Mouse (Mus musculus) neutrophil, adult 5-6 weeks (primary cell): ENCODE measurements around the gene Prl. TPM values are rescaled to one million over a fixed set of nuclear protein-coding genes. Genes with fewer than 3 reads are reported as not detected.
"Not testable (repeated sequence)": the region's sequence is repeated elsewhere in the genome, so short reads cannot be mapped to it uniquely, and the experiment has no call there.

ENCODE experiments used
- ATAC-seq: fragments of 151-379, 151-347 bp; 2 replicates; pipeline ENCODE4 v1.8.0; 2017; ENCODE audit warnings: mild to moderate bottlenecking, moderate TSS enrichment; ENCODE audit not compliant: insufficient number of reproducible peaks, poor library complexity, low FRiP score, severe bottlenecking; ENCODE audit errors: extremely low read depth
- total RNA-seq: library from RNA; stranded (forward); fragments of 200-1000 nt; gene quantifications from 2 replicates; pipeline ENCODE4 v1.2.3, GENCODE M21; 2017

The Prl gene
- total RNA-seq: not detected in 2 replicates

DNA sequence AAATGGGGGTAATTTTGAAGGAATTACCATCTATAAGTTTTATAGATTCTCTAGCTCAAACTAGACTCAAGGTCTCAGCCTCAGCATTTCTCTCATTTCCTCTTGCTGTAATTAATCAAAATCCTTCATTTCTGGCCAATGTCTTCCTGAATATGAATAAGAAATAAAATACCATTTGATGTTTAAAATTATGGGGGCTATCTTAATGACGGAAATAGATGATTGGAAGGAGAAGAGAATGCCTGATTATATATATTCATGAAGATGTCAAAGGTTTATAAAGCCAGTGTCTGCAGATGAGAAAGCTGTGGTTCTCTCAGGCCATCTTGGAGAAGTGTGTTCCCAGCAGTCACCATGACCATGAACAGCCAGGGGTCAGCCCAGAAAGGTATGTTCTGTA is at the start of gene Prl:
Prl (plus strand) TSS at position 301 of the 400 bp plus-strand sequence.
- ATAC-seq: no peak

GRCm38 (mm10) chr13:27026614-27027013 is 30.8 kb upstream of the Prl start:
- no peak for ATAC-seq

DNA sequence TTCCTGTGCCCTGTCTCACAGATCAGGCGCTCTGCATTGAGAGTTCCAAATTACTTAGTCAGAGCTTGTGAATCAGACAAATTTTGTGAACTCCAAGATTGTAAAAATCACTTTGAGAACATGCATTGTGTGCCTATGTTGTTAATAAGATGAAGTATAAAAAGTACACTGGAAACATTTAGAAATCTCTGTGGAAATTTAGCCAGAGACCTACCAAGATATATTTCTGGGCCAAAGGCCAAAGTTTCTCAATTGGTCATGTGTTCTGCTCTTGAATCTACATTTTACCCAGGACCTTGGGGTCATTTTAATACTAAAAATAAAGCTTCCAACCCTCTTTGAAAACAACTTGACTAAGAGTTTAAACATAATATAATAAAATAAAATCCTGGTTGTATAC is 30.0 kb upstream of the Prl start:
- ATAC-seq: no peak

DNA sequence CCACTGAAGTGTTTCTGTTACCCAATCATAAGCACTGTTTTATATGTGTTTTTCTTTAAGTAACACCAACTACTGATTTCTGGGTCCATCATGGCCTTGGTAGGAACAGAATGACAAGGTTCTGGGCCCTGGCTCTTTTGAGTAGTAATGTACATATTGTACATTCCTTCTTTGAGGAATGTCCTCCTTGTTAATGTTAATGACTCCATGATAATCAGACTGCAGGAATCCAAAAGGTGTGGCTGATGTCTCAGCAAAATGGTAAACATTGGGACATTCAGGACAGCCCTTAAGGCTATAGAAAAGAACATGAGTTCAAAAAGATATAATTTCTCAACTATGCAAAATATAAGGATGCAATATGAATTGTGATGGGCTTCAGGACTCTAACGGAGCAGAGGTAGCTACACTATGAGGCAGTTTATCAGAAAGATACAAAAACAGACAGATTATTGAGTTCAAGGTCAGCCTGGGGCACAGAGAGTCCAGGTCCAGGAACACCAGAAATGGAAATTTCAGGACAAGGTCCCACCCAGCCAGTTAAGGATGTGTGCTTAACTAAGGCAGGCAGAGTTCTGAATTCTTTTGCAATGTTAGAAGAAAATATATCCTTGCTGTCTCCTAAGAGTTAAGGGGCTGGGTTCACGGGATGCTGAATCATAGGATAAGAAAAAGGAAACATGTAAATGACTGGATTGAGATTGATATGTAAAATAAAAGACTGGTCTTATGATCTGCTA is 28.7 kb upstream of the Prl start:
- no peak for ATAC-seq

DNA sequence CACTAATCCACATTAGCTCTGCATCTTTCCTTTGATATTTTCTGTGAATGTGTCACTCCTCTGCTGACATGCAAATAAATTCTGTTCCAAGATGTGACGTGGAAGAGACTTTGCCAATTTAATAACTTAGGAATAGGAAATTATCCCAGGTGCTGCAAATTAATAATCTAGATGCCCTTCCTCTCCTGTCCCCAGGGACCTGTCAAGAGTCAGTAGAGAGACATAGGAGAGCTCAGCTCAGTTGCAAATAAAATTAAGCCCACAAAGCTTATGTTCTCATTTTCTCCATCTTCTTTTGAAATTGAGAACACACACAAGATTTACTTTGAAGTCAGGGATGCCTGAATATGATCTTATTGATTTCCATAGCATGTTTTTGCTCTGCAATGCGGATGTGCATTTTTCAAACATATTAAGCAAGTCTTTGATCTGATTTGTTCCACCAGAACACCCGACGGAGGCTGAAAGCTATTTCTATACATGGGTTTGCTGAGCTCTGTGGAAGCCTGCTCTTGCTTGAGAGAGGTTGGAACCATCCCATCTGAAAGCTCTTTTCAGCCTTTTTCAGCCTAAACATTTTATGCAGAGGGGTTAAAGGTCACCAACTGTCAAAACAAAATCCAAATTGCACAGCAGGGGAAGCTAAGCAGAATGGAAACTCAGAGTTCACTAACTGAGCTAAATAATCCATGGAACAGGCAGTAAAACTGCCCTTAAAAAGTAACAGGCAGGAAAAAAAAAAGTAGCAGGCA is 26.1 kb upstream of the Prl start:
- no peak for ATAC-seq

GRCm38 (mm10) chr13:27031853-27032240 is 25.5 kb upstream of the Prl start:
- ATAC-seq: no peak

GRCm38 (mm10) chr13:27032998-27033397 is 24.4 kb upstream of the Prl start:
- ATAC-seq: no peak

DNA sequence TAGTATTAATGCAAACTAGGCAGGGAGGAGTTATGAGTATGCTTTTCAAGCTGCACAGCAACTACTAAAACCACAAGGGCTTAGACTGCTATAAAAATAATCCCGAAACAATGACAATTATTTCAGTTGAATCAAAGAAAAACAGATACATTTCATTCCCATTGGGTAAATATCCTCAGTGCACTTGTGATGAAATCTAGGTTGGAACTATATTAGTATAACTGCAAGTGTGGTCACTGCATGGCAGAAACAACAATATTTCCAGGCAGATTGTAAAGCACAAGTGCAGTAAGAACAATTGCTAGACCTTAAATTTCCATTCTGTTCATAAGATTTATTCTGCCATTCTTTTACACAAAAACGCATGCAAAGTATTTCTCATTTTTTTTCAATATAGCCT is 15.2 kb upstream of the Prl start:
- no peak for ATAC-seq

DNA sequence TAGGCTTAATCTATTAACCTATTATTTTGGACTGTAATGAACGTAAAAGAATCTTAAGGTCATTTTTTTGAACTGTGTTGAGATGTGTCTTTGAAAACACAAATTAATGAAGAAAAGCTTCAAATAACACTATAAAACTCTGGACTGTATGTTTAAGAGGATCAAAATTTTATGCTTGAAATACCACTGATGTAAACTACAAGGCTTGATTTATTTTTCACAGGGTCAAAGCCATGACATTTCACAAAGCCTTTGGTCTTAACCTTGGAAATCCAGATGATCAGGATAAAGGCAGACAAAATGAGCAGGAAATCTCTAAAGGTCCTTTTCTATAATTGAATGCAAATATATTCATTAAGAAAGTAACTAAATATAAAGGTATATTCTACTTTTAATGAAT is 14.0 kb upstream of the Prl start:
- ATAC-seq: no peak

DNA sequence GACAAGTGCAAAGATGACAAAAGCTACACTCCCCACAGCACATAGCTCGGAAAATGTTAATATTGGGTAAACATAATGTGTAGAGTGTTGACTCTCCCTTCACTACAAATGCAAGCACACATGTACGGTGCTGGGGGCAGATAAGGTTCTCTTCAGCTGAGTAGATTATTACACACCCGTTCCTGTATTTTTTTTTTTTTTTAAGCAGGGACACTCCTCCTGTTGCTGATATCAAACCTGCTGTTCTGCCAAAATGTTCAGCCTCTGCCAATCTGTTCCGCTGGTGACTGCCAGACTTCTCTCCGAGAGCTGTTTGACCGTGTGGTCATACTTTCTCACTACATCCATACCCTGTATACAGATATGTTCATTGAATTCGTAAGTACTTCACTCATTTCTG is 1.8 kb downstream of the Prl start:
- ATAC-seq: no peak

- ATAC-seq: not testable (repeated sequence)
Observed at GRCm38 (mm10) chr13:27093890-27094289, 36.5 kb downstream of the Prl start, which contains the start of gene Prl3d1. TSS of gene Prl3d1 (plus strand) at chr13:27094190.

Other genes with a start within 250 kb of the Prl start
- gene Prl3d1, start 36.6 kb downstream of the Prl start, total RNA-seq: not detected in 2 replicates
- not detected in 2 replicates for gene Prl3d2, start 64.1 kb downstream of the Prl start, total RNA-seq
- not detected in 2 replicates for gene Prl3d3, start 99.2 kb downstream of the Prl start, total RNA-seq
- gene Prl3c1, start 139.1 kb downstream of the Prl start, total RNA-seq: not detected in 2 replicates
- not detected in 2 replicates for gene Prl3b1, start 184.3 kb downstream of the Prl start, total RNA-seq
- gene Prl3a1, start 201.9 kb downstream of the Prl start, total RNA-seq: not detected in 2 replicates